Mouse (Mus musculus) gastrocnemius, adult 2 months (tissue): ENCODE results near the gene Ly6c2. TPM values are rescaled to one million over a fixed set of nuclear protein-coding genes. Genes with fewer than 3 reads are reported as not detected.
"Not testable (repeated sequence)": the region's sequence is repeated elsewhere in the genome, so short reads cannot be mapped to it uniquely, and the experiment has no call there.

Source experiments
- DNase-seq: peaks from one replicate; pipeline ENCODE4 v3.0.0; 2022
- H3K27ac ChIP-seq: fragments of 200-600 bp; 2 replicates; pipeline ENCODE4 v1.8.1; 2022; ENCODE audit warnings: mild to moderate bottlenecking
- H3K4me3 ChIP-seq: fragments of 200-600 bp; 2 replicates; pipeline ENCODE4 v1.8.1; 2022; ENCODE audit warnings: mild to moderate bottlenecking, moderate library complexity
- CTCF ChIP-seq: fragments of 200-600 bp; IDR thresholded peaks from 2 replicates; pipeline ENCODE4 v1.8.1; 2022; ENCODE audit warnings: antibody characterized with exemption, mild to moderate bottlenecking, moderate library complexity
- intact Hi-C: fragments of 180-260 bp; cut with DNase I; formaldehyde crosslinking; loops from one replicate; pipeline ENCODE4 v1.15.1; 2025
- total RNA-seq, 2 experiments: library from RNA; stranded (reverse); gene quantifications; 2 replicates each; pipeline ENCODE4 v1.2.3; 2021

Ly6c2 gene
- total RNA-seq, 2 experiments from 2014 or later, result 4.0 to 4.1 TPM

DNA sequence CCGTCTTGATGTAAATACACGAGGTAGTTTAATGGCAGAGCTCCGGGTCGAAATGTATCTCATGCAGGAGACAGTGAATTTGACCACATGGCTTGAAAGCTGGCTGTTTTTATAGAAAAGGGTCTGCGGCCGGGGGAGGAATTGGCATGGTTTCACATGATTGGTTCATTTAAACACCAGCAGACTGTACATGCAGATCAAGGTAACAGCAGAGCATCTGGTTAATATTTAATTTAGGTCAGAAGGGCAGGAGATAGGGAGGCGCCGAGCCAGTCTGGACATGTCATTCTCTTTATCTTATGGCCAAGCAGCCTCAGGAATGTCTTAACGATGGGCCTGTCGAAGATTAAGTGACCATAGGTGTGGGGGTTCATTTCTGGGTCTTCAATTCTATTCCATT is 12.5 kb downstream of the Ly6c2 start:
- no peak for DNase-seq
- no peak overlapping the region for H3K4me3 ChIP-seq
- intact Hi-C loops, result loop anchor here (10.0 kb wide), 1 partner anchor 74 kb away; no protein-coding TSS in a partner anchor
- H3K27ac ChIP-seq, result no peak overlapping the region
- no peak for TF ChIP-seq CTCF

GRCm38 (mm10) chr15:75088041-75088440 is 23.7 kb downstream of the Ly6c2 start:
- H3K4me3 ChIP-seq, DNase-seq, H3K27ac ChIP-seq, intact Hi-C loops: not testable (repeated sequence)

- DNase-seq, result no peak
- TF ChIP-seq CTCF, result no peak
- no peak overlapping the region for H3K4me3 ChIP-seq
- no peak overlapping the region for H3K27ac ChIP-seq
- intact Hi-C loops, result loop anchor here (2.0 kb wide), 1 partner anchor 65 kb away; no protein-coding TSS in a partner anchor
These were observed 41.8 kb downstream of the Ly6c2 start for GRCm38 (mm10) chr15:75069965-75070364.

GRCm38 (mm10) chr15:75062030-75062574 is 49.7 kb downstream of the Ly6c2 start:
- intact Hi-C loops, result loop anchor here (5.0 kb wide), 1 partner anchor 85 kb away; no protein-coding TSS in a partner anchor
- peak; percentile 73 for DNase-seq
- TF ChIP-seq CTCF, result peak; percentile 76
- not testable (repeated sequence) for H3K4me3 ChIP-seq, H3K27ac ChIP-seq

- H3K27ac ChIP-seq, result no peak overlapping the region
- peak; percentile 58 for DNase-seq
These were observed 51.3 kb downstream of the Ly6c2 start for GRCm38 (mm10) chr15:75060505-75060904.

More at GRCm38 (mm10) chr15:75060505-75060904, 51.3 kb downstream of the Ly6c2 start:
- peak; percentile 96 for TF ChIP-seq CTCF
- intact Hi-C loops, result loop anchor here (1.0 to 5.0 kb wide), 4 partner anchors 86 to 300 kb away; no protein-coding TSS in a partner anchor
- no peak overlapping the region for H3K4me3 ChIP-seq

Other genes starting within 250 kb of the Ly6c2 start
- gene 2010109I03Rik, start 214.9 kb downstream of the Ly6c2 start, total RNA-seq, result not detected
- gene Ly6i, start 128.5 kb downstream of the Ly6c2 start, total RNA-seq, result under 1 TPM; 0.33 to 0.43 TPM
- 10 to 100 TPM; 56.5 to 74.4 TPM for gene Ly6a, start 113.9 kb downstream of the Ly6c2 start, total RNA-seq
- gene Ly6c1, start 63.1 kb downstream of the Ly6c2 start, total RNA-seq, result 100 to 1,000 TPM; 116 to 134 TPM
- not detected for gene Ly6g, start 43.3 kb upstream of the Ly6c2 start, total RNA-seq
- not detected for gene BC025446, start 104.4 kb upstream of the Ly6c2 start, total RNA-seq
- not detected for gene Ly6f, start 156.5 kb upstream of the Ly6c2 start, total RNA-seq